Mouse (Mus musculus): Measurements from ENCODE around the gene Gm17606. TPM values are rescaled to one million over a fixed set of nuclear protein-coding genes. Genes with fewer than 3 reads are reported as not detected.

Gene Gm17606
- total and polyA plus RNA-seq, 2 experiments from 2014 or later: not detected

- H3K9ac ChIP-seq (replicated peaks; ENCODE audit: low read length, poor library complexity, severe bottlenecking): no peak overlapping the region
- H3K27ac ChIP-seq (ENCODE audit: low read depth, low read length): no peak overlapping the region
- ATAC-seq (ENCODE audit: low FRiP score): no peak
- no peak for DNase-seq (ENCODE audit: low spot score)
- no peaks in the 10 kb centered on the region for H3K27me3 ChIP-seq (ENCODE audit: insufficient read depth, low read length)
- no peaks in the 10 kb centered on the region for H3K36me3 ChIP-seq (ENCODE audit: insufficient read depth, low read length)
- TF ChIP-seq CTCF (IDR thresholded peaks at IDR 0.05): no peak
- peaks cover 6% of the 10 kb centered on the region; the same call in 1 of the 2 replicates for H3K4me1 ChIP-seq (ENCODE audit: insufficient read depth, low read length)
- no peaks in the 10 kb centered on the region for H3K9me3 ChIP-seq (ENCODE audit: low read length)
- no peak overlapping the region for H3K4me3 ChIP-seq (ENCODE audit: low read depth, low read length)
- no peak overlapping the region for H3K4me2 ChIP-seq (ENCODE audit: low read depth, low read length, poor library complexity, severe bottlenecking)
- WGBS: 81% methylated on average over 2 of the region's 2 CpGs
Measured at GRCm38 (mm10) chr14:54601601-54602000, 39.2 kb upstream of the Gm17606 start.

- ATAC-seq (ENCODE audit: low FRiP score): peak; percentile 32
- WGBS: 35% methylated on average over 4 of the region's 4 CpGs
Measured at GRCm38 (mm10) chr14:54602613-54603012, 38.1 kb upstream of the Gm17606 start.

GRCm38 (mm10) chr14:54603038-54603654 is 37.6 kb upstream of the Gm17606 start:
- Histone ChIP-seq H3K9me3 (ENCODE audit: low read length) (no peaks in the 10 kb centered on the region), H3K4me2 (ENCODE audit: low read depth, low read length, poor library complexity, severe bottlenecking) (peak overlapping the region; percentile 53), H3K36me3 (ENCODE audit: insufficient read depth, low read length) (no peaks in the 10 kb centered on the region), H3K9ac (replicated peaks; ENCODE audit: low read length, poor library complexity, severe bottlenecking) (peak overlapping the region; percentile 81), H3K27me3 (ENCODE audit: insufficient read depth, low read length) (no peaks in the 10 kb centered on the region), H3K4me1 (ENCODE audit: insufficient read depth, low read length) (peaks cover 6% of the 10 kb centered on the region; the same call in 1 of the 2 replicates), H3K4me3 (ENCODE audit: low read depth, low read length) (peak overlapping the region; percentile 52), H3K27ac (ENCODE audit: low read depth, low read length) (peak overlapping the region; percentile 97)
- under 1% methylated on average over 46 of the region's 46 CpGs for WGBS
- DNase-seq (ENCODE audit: low spot score): peak; percentile 99
- peak; percentile 29 for TF ChIP-seq CTCF (IDR thresholded peaks at IDR 0.05)
- ATAC-seq (ENCODE audit: low FRiP score): peak; percentile 99

More at GRCm38 (mm10) chr14:54602613-54603012, 38.1 kb upstream of the Gm17606 start:
- Histone ChIP-seq H3K36me3 (ENCODE audit: insufficient read depth, low read length) (no peaks in the 10 kb centered on the region), H3K9ac (replicated peaks; ENCODE audit: low read length, poor library complexity, severe bottlenecking) (peak overlapping the region; percentile 81), H3K27ac (ENCODE audit: low read depth, low read length) (peak overlapping the region; percentile 97), H3K27me3 (ENCODE audit: insufficient read depth, low read length) (no peaks in the 10 kb centered on the region), H3K4me3 (ENCODE audit: low read depth, low read length) (peak overlapping the region; percentile 52), H3K9me3 (ENCODE audit: low read length) (no peaks in the 10 kb centered on the region), H3K4me2 (ENCODE audit: low read depth, low read length, poor library complexity, severe bottlenecking) (peak overlapping the region; percentile 53), H3K4me1 (ENCODE audit: insufficient read depth, low read length) (peaks cover 6% of the 10 kb centered on the region; the same call in 1 of the 2 replicates)
- TF ChIP-seq CTCF (IDR thresholded peaks at IDR 0.05): no peak
- peak; percentile 38 for DNase-seq (ENCODE audit: low spot score)

- DNase-seq (ENCODE audit: low spot score) (no peak), ATAC-seq (ENCODE audit: low FRiP score) (no peak)
- Histone ChIP-seq H3K4me2 (ENCODE audit: low read depth, low read length, poor library complexity, severe bottlenecking) (peak overlapping the region; percentile 53), H3K9me3 (ENCODE audit: low read length) (no peaks in the 10 kb centered on the region), H3K27me3 (ENCODE audit: insufficient read depth, low read length) (no peaks in the 10 kb centered on the region), H3K4me1 (ENCODE audit: insufficient read depth, low read length) (peaks cover 6% of the 10 kb centered on the region; the same call in 1 of the 2 replicates), H3K9ac (replicated peaks; ENCODE audit: low read length, poor library complexity, severe bottlenecking) (no peak overlapping the region), H3K36me3 (ENCODE audit: insufficient read depth, low read length) (no peaks in the 10 kb centered on the region), H3K4me3 (ENCODE audit: low read depth, low read length) (peak overlapping the region; percentile 52), H3K27ac (ENCODE audit: low read depth, low read length) (peak overlapping the region; percentile 97)
- WGBS: 79% methylated on average over 8 of the region's 8 CpGs
- TF ChIP-seq CTCF (IDR thresholded peaks at IDR 0.05): no peak
Measured at GRCm38 (mm10) chr14:54603686-54604085, 37.1 kb upstream of the Gm17606 start.

GRCm38 (mm10) chr14:54605752-54606321 is 34.9 kb upstream of the Gm17606 start, which contains the start of gene 4931414P19Rik:
Gene 4931414P19Rik (minus strand): TSS chr14:54605993.
- peak within 1 kb of the TSS; percentile 49 for H3K27ac ChIP-seq (ENCODE audit: low read depth, low read length)
- ATAC-seq (ENCODE audit: low FRiP score) (peak; percentile 22; the same call in 1 of the 2 replicates), DNase-seq (ENCODE audit: low spot score) (peak; percentile 74)
- WGBS: under 1% methylated on average over 33 of the region's 39 CpGs
- H3K36me3 ChIP-seq (ENCODE audit: insufficient read depth, low read length): no peaks in the 10 kb centered on the region
- peak within 1 kb of the TSS; percentile 35 for H3K4me3 ChIP-seq (ENCODE audit: low read depth, low read length)
- TF ChIP-seq CTCF (IDR thresholded peaks at IDR 0.05): no peak
- H3K9ac ChIP-seq (replicated peaks; ENCODE audit: low read length, poor library complexity, severe bottlenecking): peak within 1 kb of the TSS; percentile 54
- peaks cover 6% of the 10 kb centered on the region; the same call in 1 of the 2 replicates for H3K4me1 ChIP-seq (ENCODE audit: insufficient read depth, low read length)
- H3K9me3 ChIP-seq (ENCODE audit: low read length): no peaks in the 10 kb centered on the region
- no peaks in the 10 kb centered on the region for H3K27me3 ChIP-seq (ENCODE audit: insufficient read depth, low read length)
- peak within 1 kb of the TSS; percentile 52 for H3K4me2 ChIP-seq (ENCODE audit: low read depth, low read length, poor library complexity, severe bottlenecking)

- H3K9me3 ChIP-seq (ENCODE audit: low read length): no peaks in the 10 kb centered on the region
- peaks cover 6% of the 10 kb centered on the region; the same call in 1 of the 2 replicates for H3K4me1 ChIP-seq (ENCODE audit: insufficient read depth, low read length)
- DNase-seq (ENCODE audit: low spot score): no peak
- no peak overlapping the region for H3K9ac ChIP-seq (replicated peaks; ENCODE audit: low read length, poor library complexity, severe bottlenecking)
- WGBS: 42% methylated on average over 8 of the region's 8 CpGs
- ATAC-seq (ENCODE audit: low FRiP score): no peak
- H3K27ac ChIP-seq (ENCODE audit: low read depth, low read length): no peak overlapping the region
- no peaks in the 10 kb centered on the region for H3K36me3 ChIP-seq (ENCODE audit: insufficient read depth, low read length)
- H3K4me3 ChIP-seq (ENCODE audit: low read depth, low read length): no peak overlapping the region
- no peak for TF ChIP-seq CTCF (IDR thresholded peaks at IDR 0.05)
- H3K4me2 ChIP-seq (ENCODE audit: low read depth, low read length, poor library complexity, severe bottlenecking): no peak overlapping the region
- no peaks in the 10 kb centered on the region for H3K27me3 ChIP-seq (ENCODE audit: insufficient read depth, low read length)
Measured at GRCm38 (mm10) chr14:54607226-54607625, 33.5 kb upstream of the Gm17606 start.

Data from midbrain, postnatal 0 days (tissue).